Mouse (Mus musculus): ENCODE measurements around the gene Rnf151.
"Not testable (repeated sequence)": the region's sequence is repeated elsewhere in the genome, so short reads cannot be mapped to it uniquely, and the experiment has no call there.

GRCm38 (mm10) chr17:24669214-24669544, 48.7 kb downstream of the Rnf151 start:
- TF ChIP-seq CTCF (conservative IDR thresholded peaks at IDR 0.05; ENCODE audit: low read length); NANOG (IDR thresholded peaks at IDR 0.05; ENCODE audit: borderline replicate concordance, low read length): not testable (repeated sequence)
